Mouse (Mus musculus) cerebellum, adult 9-11 months (tissue): ENCODE data around the gene Dgkg.
A peak's percentile ranks its signal among the peaks of the same experiment; 100 is the strongest.

ENCODE experiments used
- DNase-seq: peaks from one replicate; pipeline ENCODE4 v3.0.0; 2022

The Dgkg gene

GRCm38 (mm10) chr16:22430211-22430951 is 226.6 kb downstream of the Dgkg start:
- DNase-seq = peak; percentile 85

- no peak for DNase-seq
Observed at GRCm38 (mm10) chr16:22429377-22429776, 227.6 kb downstream of the Dgkg start.

- DNase-seq = peak; percentile 86
Observed at GRCm38 (mm10) chr16:22428853-22429341, 228.1 kb downstream of the Dgkg start.

- no peak for DNase-seq
Observed at GRCm38 (mm10) chr16:22426866-22427265, 230.2 kb downstream of the Dgkg start.

- no peak for DNase-seq
Observed at GRCm38 (mm10) chr16:22422256-22422655, 234.8 kb downstream of the Dgkg start.
